Mouse (Mus musculus) embryonic facial prominence, embryonic 11.5 days (tissue): ENCODE data around the gene Aplp2. TPM values are rescaled to one million over a fixed set of nuclear protein-coding genes. Genes with fewer than 3 reads are reported as not detected.

Experiments used
- ATAC-seq: fragments of 200-750 bp; cut with Nextera tagmentation; replicated peaks from 2 replicates; pipeline ENCODE4 v1.8.0; 2017; ENCODE audit warnings: low read depth; ENCODE audit not compliant: insufficient number of reproducible peaks, low FRiP score, low TSS enrichment
- DNase-seq: peaks from one replicate; pipeline ENCODE4 v3.0.0-alpha.2; 2015; ENCODE audit warnings: low spot score
- H3K27ac ChIP-seq: fragments of 300-500 bp; sonication (generic); replicated peaks from 2 replicates; pipeline ENCODE4 v1.5.1; 2014; ENCODE audit warnings: mild to moderate bottlenecking, low read depth, low read length, control low read depth
- H3K27me3 ChIP-seq: fragments of 300-500 bp; sonication (generic); 2 replicates; pipeline ENCODE4 v1.6.1; 2014; ENCODE audit warnings: mild to moderate bottlenecking, low read length, moderate library complexity, mixed read lengths; ENCODE audit not compliant: control insufficient read depth, insufficient read depth
- H3K36me3 ChIP-seq: fragments of 300-500 bp; sonication (generic); replicated peaks from 2 replicates; pipeline ENCODE4 v1.6.1; 2014; ENCODE audit warnings: low read depth, mild to moderate bottlenecking, low read length, moderate library complexity, mixed read lengths; ENCODE audit not compliant: control insufficient read depth, insufficient read depth
- H3K4me1 ChIP-seq: fragments of 300-500 bp; sonication (generic); 2 replicates; pipeline ENCODE4 v1.6.1; 2014; ENCODE audit warnings: low read length, mixed read lengths; ENCODE audit not compliant: control insufficient read depth, insufficient read depth
- H3K4me2 ChIP-seq: fragments of 300-500 bp; sonication (generic); 2 replicates; pipeline ENCODE4 v1.6.1; 2014; ENCODE audit warnings: low read depth, mild to moderate bottlenecking, control low read depth, low read length, moderate library complexity
- H3K4me3 ChIP-seq: fragments of 300-500 bp; sonication (generic); 2 replicates; pipeline ENCODE4 v1.5.1; 2014; ENCODE audit warnings: low read depth, low read length, control low read depth
- H3K9ac ChIP-seq: fragments of 300-500 bp; sonication (generic); replicated peaks from 2 replicates; pipeline ENCODE4 v1.6.1; 2014; ENCODE audit warnings: mild to moderate bottlenecking, control low read depth, low read length
- H3K9me3 ChIP-seq: fragments of 300-500 bp; sonication (generic); replicated peaks from 2 replicates; pipeline ENCODE4 v1.6.1; 2016; ENCODE audit warnings: mild to moderate bottlenecking, low read length, inconsistent platforms, mixed read lengths; ENCODE audit not compliant: control insufficient read depth
- WGBS: fragments of 180-500 bp; shearing (Covaris S2); extraction: QIAGEN DNeasy Blood & Tissue Kit; methylation state at CpG from one replicate; pipeline ENCODE4 v1.1.7; 2014; 5-methylcytosine and 5-hydroxymethylcytosine counted together
- polyA plus RNA-seq: library from polyadenylated mRNA; unstranded; fragments of >200 nt; fragmentation: Nextera tagmentation; extraction: Ambion mirVana; gene quantifications from 2 replicates; pipeline ENCODE4 v1.2.1, GENCODE M21; 2014

Gene Aplp2
- polyA plus RNA-seq, 1 experiment from 2014 or later: 203 TPM

GRCm38 (mm10) chr9:31118520-31119298, 92.9 kb downstream of the Aplp2 start:
- Histone ChIP-seq H3K27ac (no peak overlapping the region), H3K4me2 (no peak overlapping the region; the same call in 1 of the 2 replicates), H3K9ac (no peak overlapping the region), H3K9me3 (no peaks in the 10 kb centered on the region), H3K4me1 (no peaks in the 10 kb centered on the region), H3K4me3 (no peak overlapping the region), H3K36me3 (no peaks in the 10 kb centered on the region), H3K27me3 (no peaks in the 10 kb centered on the region)
- 30% methylated on average over 11 of the region's 11 CpGs for WGBS
- peak; percentile 84 for DNase-seq
- peak; percentile 96 for ATAC-seq

- Histone ChIP-seq H3K4me1 (no peaks in the 10 kb centered on the region), H3K9me3 (no peaks in the 10 kb centered on the region), H3K27me3 (no peaks in the 10 kb centered on the region), H3K9ac (no peak overlapping the region), H3K27ac (no peak overlapping the region), H3K4me3 (no peak overlapping the region), H3K4me2 (no peak overlapping the region), H3K36me3 (no peaks in the 10 kb centered on the region)
- WGBS: 61% methylated on average over 6 of the region's 6 CpGs
- DNase-seq (no peak), ATAC-seq (no peak)
These were observed 94.1 kb downstream of the Aplp2 start for GRCm38 (mm10) chr9:31117488-31117887.

- no peaks in the 10 kb centered on the region for H3K36me3 ChIP-seq
- H3K27ac ChIP-seq: no peak overlapping the region
- no peaks in the 10 kb centered on the region for H3K27me3 ChIP-seq
- H3K4me2 ChIP-seq: no peak overlapping the region
- no peaks in the 10 kb centered on the region for H3K4me1 ChIP-seq
- H3K4me3 ChIP-seq: no peak overlapping the region
- no peak for DNase-seq
- H3K9me3 ChIP-seq: no peaks in the 10 kb centered on the region
- H3K9ac ChIP-seq: no peak overlapping the region
- no peak for ATAC-seq
- WGBS: 91% methylated on average over 11 of the region's 11 CpGs
These were observed 94.5 kb downstream of the Aplp2 start for GRCm38 (mm10) chr9:31117088-31117487.

- Histone ChIP-seq H3K4me1 (no peaks in the 10 kb centered on the region), H3K4me2 (no peak overlapping the region), H3K9ac (no peak overlapping the region), H3K9me3 (no peaks in the 10 kb centered on the region), H3K27ac (no peak overlapping the region), H3K36me3 (no peaks in the 10 kb centered on the region), H3K27me3 (no peaks in the 10 kb centered on the region), H3K4me3 (no peak overlapping the region)
- ATAC-seq (no peak), DNase-seq (no peak)
These were observed 96.0 kb downstream of the Aplp2 start for GRCm38 (mm10) chr9:31115586-31115985.

- Histone ChIP-seq H3K36me3 (no peaks in the 10 kb centered on the region), H3K4me3 (no peak overlapping the region), H3K9ac (no peak overlapping the region), H3K4me2 (no peak overlapping the region), H3K27ac (no peak overlapping the region), H3K9me3 (no peaks in the 10 kb centered on the region), H3K4me1 (no peaks in the 10 kb centered on the region), H3K27me3 (no peaks in the 10 kb centered on the region)
- no peak for ATAC-seq
- no peak for DNase-seq
- WGBS: 89% methylated on average over 8 of the region's 8 CpGs
These were observed 103.2 kb downstream of the Aplp2 start for GRCm38 (mm10) chr9:31108464-31108863.

Other genes with a start within 250 kb of the Aplp2 start
- 6.0 and 6.3 TPM in 2 replicates for gene Zbtb44, start 181.2 kb downstream of the Aplp2 start, polyA plus RNA-seq
- gene St14, start 80.0 kb downstream of the Aplp2 start, polyA plus RNA-seq: 6.4 and 7.4 TPM in 2 replicates
- 5.6 and 6.5 TPM in 2 replicates for gene Prdm10, start 68.7 kb upstream of the Aplp2 start, polyA plus RNA-seq
- 17.1 and 20.4 TPM in 2 replicates for gene Nfrkb, start 174.4 kb upstream of the Aplp2 start, polyA plus RNA-seq